Mouse (Mus musculus): Measurements from ENCODE around the gene Cd40.

GRCm38 (mm10) chr2:165043090-165043636 is 12.3 kb upstream of the Cd40 start:
- TF ChIP-seq TAL1 (IDR thresholded peaks at IDR 0.05; ENCODE audit: low read length) (no peak), GATA1 (IDR thresholded peaks at IDR 0.05; ENCODE audit: low read length) (no peak)

Data from erythroblast, embryonic 14.5 days (primary cell).